Mouse (Mus musculus) megakaryocyte progenitor cell, adult 5-6 weeks (primary cell): ENCODE measurements at regions not wholly inside any gene's neighbourhood (a gene's known extent, or its start where the extent isn't known, plus 50 kb on each side); places are given as distances from the start of the nearest gene placed in this dataset.
A peak's percentile ranks its signal among the peaks of the same experiment; 100 is the strongest.

ENCODE experiments used
- ATAC-seq: replicated peaks from 2 replicates; pipeline ENCODE4 v1.8.0; 2016; ENCODE audit warnings: mild to moderate bottlenecking, moderate TSS enrichment, inconsistent platforms; ENCODE audit not compliant: poor library complexity

GRCm38 (mm10) chr13:15802043-15802795 lies 209.4 kb upstream of the Inhba start:
- no peak for ATAC-seq

GRCm38 (mm10) chr13:15803965-15804364 lies 207.7 kb upstream of the Inhba start:
- no peak for ATAC-seq

GRCm38 (mm10) chr13:15806925-15807324 lies 204.7 kb upstream of the Inhba start:
- no peak for ATAC-seq

- ATAC-seq = no peak
These were observed 189.3 kb upstream of the Inhba start for GRCm38 (mm10) chr13:15822261-15822850.

GRCm38 (mm10) chr13:15845806-15846205 lies 165.8 kb upstream of the Inhba start:
- ATAC-seq = peak; percentile 60

- peak; percentile 41 for ATAC-seq
These were observed 163.6 kb upstream of the Inhba start for GRCm38 (mm10) chr13:15848017-15848416.

- ATAC-seq = no peak
These were observed 162.5 kb upstream of the Inhba start for GRCm38 (mm10) chr13:15849129-15849528.

DNA sequence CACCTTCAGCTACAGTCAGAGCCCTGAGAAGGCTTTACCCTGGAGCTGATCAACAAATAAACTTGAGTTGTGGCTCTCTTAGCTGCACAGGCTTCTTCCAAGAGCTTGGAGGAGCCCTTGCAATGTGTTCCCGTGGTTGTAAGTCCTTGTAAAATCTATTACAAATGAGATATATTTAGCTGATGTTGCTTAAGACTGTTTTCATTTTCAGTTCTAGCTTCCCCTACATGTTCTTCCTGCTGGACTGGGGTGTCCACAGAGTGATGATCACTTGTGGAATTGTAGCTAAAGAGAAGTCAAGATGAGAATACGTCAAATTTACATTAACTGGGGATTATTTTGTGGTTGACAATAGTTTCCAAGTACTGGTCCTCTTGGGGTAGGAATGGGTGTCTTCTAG lies 161.3 kb upstream of the Inhba start:
- ATAC-seq = peak; percentile 65

GRCm38 (mm10) chr13:15853022-15853566 lies 158.6 kb upstream of the Inhba start:
- peak; percentile 64 for ATAC-seq

DNA sequence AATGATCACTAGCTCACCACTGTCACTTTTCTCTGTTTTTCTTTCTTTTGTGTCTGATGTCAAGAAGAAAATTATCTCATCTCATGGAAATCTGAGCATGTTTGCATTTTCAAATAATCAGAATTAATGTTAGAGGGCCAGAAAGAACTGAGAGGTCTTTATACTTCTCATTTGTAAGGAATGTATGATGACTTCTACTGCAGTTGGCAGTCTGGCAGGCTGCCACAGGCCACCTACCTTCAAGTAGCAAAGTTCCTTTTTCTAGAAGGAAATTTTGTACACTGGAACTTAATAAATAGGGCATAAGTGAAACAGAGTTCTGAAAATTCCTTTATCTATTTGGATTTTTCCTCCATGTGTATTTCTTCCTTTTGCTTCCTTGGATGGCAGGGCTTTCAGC lies 148.7 kb upstream of the Inhba start:
- ATAC-seq = no peak

GRCm38 (mm10) chr13:15863344-15863743 lies 148.3 kb upstream of the Inhba start:
- ATAC-seq = no peak

DNA sequence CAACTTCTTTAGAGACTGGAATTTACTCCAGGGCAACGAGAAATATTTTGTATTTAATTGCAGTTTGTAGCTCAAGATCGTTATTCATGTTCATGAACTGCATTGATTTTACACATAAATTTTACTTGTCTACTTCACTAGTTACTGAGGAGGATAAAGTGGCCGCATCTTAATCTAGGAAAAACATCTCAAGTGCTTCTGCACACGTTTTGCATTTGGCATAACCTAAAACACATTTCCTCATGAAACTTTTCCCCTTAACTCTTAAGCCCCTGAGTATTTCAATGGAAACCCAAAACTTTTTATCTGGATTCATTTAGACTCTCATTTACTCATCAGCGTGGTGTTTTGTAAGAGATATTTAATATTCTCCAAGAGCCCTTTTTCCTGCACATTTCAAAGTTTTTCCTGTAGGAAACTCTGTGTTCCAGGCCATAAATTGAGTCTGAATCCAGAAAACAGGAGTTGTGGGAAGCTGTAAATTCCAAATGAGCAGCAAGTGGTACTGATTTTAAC lies 144.5 kb upstream of the Inhba start:
- ATAC-seq = no peak

DNA sequence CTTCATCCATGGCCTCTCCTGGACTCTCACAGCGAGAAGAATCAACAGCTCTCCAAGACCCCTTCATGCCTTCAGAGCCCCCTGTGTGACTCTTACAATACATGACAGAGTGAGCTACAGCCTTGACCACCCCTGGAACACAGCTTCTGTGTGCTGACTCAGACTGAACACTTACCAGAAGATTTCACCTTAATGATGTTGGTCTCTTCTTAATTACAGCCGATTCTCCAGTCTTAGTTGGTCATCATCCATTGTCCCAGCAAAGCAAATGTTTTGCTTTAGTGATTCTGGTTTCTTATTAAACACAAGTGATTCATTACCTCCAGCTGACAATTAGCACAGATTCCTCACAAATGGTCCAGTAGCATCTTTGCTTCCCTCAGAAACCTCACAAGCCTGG lies 134.0 kb upstream of the Inhba start:
- no peak for ATAC-seq

DNA sequence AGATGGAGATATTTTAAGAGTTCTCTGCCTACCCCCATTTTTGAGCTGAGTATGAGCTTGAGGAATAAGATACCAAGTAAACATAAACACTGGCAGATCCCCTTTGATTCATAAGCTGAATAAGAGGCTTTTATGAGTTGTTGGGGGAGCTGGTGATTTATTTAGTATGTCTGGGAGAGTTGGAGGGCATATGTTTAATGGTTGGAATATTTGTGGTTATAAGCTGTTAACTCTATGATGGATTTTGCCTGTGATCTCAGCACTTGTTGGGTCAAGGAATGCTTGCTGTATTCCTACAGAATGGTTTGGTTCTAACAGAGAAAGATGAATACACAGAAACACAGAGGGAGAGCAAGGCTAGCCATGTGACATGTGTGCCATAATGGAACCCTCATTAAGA lies 132.1 kb upstream of the Inhba start:
- ATAC-seq = no peak

GRCm38 (mm10) chr13:15890794-15891193 lies 120.9 kb upstream of the Inhba start:
- peak; percentile 50; the same call in 1 of the 2 replicates for ATAC-seq

GRCm38 (mm10) chr13:15891403-15891802 lies 120.2 kb upstream of the Inhba start:
- ATAC-seq = peak; percentile 92

GRCm38 (mm10) chr13:15898201-15898600 lies 113.5 kb upstream of the Inhba start:
- ATAC-seq = no peak

GRCm38 (mm10) chr13:15901710-15902675 lies 109.7 kb upstream of the Inhba start:
- ATAC-seq = no peak

DNA sequence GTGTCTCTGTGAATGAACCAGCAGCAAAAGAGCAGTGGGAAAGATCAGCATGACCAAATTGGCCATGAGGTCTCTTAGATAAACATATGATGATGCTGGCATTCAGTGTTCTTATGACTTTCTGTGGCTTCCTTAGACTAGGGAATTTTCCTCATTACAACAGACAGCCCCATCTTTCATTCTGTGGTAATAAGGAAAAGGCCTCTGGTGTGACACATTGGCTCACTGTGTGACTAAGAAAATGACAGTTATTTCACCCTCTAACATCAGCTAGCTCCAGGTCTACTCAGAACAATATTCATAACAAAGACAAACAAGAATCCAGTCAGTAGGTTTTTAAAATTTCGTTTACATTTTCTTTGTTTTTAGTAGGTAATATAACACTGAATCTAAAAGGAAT lies 103.8 kb upstream of the Inhba start:
- ATAC-seq = peak; percentile 34; the same call in 1 of the 2 replicates

DNA sequence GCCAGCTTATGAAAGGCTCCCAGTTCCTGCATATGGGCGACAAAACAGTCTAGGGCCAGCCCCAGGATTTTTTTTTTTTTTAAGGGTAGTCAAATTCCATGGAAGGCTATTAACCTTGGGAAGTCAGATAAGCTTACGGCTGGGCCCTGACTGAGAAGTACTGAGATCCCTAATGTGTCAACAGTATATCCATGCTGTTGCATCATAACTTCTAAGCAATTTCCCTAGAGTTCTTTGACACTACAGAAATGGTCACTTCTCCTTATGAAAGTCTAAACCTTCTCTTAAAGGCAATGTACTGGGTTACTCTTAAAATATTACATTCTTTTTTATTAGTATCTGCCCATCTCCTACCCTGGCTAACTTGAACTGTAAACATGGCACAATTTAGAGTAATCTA lies 101.1 kb upstream of the Inhba start:
- ATAC-seq = peak; percentile 85

DNA sequence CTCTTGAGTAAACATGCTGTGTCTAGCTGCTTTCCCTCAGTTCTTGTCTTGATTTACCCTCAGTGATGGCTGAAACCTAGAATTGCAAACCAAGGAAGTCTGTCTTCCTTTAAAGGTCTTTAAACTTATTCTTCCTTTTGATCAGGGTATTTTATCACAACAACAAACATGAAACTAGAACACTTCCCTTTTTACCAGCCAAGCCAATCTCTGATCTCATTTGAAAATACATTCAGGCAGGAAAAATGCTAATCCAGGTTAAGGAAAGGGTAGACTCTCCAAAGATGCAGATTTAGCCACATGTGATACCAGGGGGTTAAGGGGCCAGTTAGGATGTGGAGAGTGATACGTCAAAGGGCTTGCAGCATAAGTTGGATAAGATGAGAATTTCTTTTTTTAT lies 100.4 kb upstream of the Inhba start:
- ATAC-seq = peak; percentile 54
